Mouse (Mus musculus) CD4-positive, CD25-positive, alpha-beta regulatory T cell, adult 4 months (primary cell): Measurements from ENCODE around the gene Erlec1. TPM values are rescaled to one million over a fixed set of nuclear protein-coding genes. Genes with fewer than 3 reads are reported as not detected.
A peak's percentile ranks its signal among the peaks of the same experiment; 100 is the strongest.

Experiments
- ATAC-seq: one replicate; pipeline ENCODE4 v1.8.0; 2017
- polyA plus RNA-seq, 2 experiments: library from polyadenylated mRNA; unstranded; fragments of 100-300 nt; shearing (Covaris generic); gene quantifications; one replicate each; pipeline ENCODE4 v1.2.1; 2017

Gene Erlec1
- 10 to 100 TPM in 1 of 2 experiments, 1 to 10 TPM in 1; 7.3 to 12.5 TPM for polyA plus RNA-seq

DNA sequence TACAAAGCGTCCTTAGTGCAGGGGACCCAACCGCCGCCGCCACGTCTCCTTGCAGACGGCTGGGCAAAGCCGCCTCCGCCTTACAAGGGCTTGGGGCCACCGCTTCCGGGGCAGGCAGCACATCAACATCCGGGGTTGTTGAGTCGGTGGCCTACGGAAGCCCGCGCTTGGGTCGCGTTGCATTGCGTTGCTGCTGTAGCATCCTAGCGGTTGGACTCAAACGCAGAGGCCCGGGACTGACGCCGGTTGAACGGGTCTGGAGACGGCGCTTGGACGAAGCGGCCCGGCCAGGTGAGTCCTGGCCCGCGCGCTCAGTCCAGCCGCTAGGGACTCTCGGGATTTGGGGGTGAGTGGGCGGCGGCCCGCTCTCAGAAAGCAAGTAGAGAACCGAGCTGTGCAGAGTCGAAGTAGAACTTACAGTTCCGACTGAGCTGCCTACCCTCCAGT, at the start of gene Erlec1:
Erlec1 (minus strand) TSS at position 57 of the 447 bp plus-strand sequence.
- ATAC-seq = peak; percentile 98

- no peak for ATAC-seq
These were observed 47.2 kb upstream of the Erlec1 start for GRCm38 (mm10) chr11:31001169-31001908.

- no peak for ATAC-seq
These were observed 45.9 kb upstream of the Erlec1 start for GRCm38 (mm10) chr11:31000028-31000427.

- ATAC-seq = no peak
These were observed 44.6 kb upstream of the Erlec1 start for GRCm38 (mm10) chr11:30998704-30999103.

DNA sequence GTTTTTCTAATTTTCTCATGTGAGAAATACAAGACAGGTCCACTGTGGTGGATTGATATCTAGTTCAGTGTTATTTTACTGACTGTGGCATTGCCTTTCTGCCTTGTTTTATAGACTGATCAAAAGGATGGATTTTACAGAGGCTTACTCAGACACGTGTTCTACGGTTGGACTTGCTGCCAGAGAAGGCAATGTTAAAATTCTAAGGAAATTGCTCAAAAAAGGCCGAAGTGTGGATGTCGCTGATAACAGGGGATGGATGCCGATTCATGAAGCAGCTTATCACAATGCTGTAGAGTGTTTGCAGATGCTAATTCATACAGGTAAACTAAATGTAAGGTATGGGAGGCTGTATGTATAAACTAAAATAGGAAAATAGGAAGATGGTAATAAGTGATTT, 44.1 kb upstream of the Erlec1 start:
- ATAC-seq = no peak

GRCm38 (mm10) chr11:30996670-30997069, 42.5 kb upstream of the Erlec1 start:
- ATAC-seq = no peak

DNA sequence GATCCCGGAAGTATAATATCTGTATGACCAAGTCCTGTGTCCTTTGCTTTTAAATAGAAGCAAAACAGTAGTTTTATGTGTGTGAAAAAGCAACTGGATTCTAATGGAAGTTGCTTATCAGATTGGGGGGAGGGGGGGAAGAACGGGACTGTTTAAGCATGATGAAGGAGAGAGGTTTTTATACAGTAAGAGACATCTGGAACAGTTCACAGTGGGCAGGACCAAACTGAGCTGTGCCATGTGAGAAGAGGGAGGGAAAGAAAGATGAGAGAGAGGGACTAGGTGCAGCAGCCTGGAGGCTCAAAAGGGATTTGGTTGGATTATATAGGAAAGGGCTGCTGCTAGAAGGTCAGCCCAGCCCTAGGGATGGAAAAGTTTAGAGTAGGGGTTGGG, 32.5 kb upstream of the Erlec1 start:
- ATAC-seq = peak; percentile 5

- peak; percentile 95 for ATAC-seq
These were observed 31.9 kb upstream of the Erlec1 start, which contains the start of gene Chac2 for GRCm38 (mm10) chr11:30985877-30986624. Gene Chac2 (minus strand): TSS chr11:30986350.

DNA sequence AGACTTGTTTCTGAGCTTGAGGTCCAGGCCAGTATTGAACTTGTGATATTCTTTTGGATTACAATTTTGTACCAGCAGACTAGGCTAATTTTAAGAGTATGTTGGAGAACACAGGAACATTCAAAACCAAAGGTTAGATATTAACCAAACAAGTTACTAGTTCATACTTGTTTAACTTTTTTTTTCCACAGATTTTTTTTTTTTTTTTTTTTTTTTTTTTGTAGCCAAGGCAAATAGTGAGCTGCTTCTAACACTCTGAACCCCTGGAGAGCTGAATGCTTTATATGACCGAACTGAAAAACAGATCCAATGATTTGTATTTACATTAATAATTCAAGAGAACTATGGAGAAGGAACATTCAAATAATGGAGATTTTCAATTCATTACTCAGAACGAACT, 31.1 kb upstream of the Erlec1 start:
- ATAC-seq = no peak

GRCm38 (mm10) chr11:30953469-30954154, 523 bp downstream of the Erlec1 start:
- ATAC-seq = peak; percentile 35

- no peak for ATAC-seq
These were observed 1.3 kb downstream of the Erlec1 start for GRCm38 (mm10) chr11:30952829-30953228.

DNA sequence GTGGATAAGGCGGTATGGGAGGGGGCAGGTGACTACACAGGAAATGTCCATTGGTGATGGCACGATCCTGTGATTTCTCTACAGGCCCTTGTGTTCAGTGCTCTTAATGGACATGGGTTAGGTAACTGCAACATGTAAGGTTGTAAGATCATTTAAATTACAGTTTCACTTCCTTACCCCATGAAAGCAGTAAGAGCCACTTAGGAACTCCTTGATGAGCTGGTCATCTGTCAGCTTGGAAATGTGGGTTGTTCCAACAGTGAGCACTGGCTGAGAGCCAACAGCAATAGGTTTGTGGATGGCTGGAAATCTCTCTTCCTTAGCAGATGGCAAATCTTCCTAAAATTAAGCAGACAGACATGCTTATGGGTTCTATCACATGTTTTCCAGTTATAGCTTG, 10.6 kb downstream of the Erlec1 start:
- no peak for ATAC-seq

- ATAC-seq = no peak
These were observed 25.6 kb downstream of the Erlec1 start for GRCm38 (mm10) chr11:30928498-30928897.

DNA sequence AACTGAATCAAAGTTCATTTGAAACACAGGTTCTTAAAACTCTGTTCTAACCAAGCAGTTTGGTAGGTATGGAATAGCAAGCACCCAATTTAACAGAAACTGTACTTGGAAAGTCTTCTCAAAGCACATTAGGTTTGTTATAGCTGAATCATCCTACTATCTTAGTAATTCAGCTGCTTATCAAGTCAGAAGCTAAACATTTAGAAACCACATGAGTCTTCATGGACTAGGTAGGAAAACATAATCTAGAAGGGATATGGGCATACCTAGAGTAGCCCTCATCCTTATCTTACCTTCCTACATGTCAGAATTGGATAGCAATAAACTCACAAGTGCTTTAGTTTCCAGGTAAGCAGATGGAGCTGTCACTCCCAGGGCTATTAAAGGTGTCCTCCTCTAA, 26.1 kb downstream of the Erlec1 start:
- ATAC-seq = no peak

DNA sequence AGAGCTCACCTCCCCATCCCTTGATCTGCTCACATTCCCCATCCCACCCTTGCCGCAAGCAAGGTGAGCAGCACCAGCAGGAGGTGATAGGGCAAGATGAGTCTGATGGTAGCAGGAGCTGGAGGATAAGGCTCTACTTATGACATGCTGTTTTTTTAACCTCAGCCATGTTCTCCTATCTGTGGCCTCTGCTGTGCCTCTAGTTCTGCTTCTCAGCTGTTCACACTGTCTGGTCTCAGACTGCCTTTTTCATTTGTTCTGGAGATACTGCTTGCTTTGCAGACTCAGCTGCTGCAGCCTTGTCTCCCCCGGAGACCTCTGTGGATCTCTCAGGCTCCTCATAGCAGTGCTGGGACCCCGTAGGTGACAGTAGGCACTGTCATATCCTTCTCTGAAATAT, 30.9 kb downstream of the Erlec1 start:
- no peak for ATAC-seq

DNA sequence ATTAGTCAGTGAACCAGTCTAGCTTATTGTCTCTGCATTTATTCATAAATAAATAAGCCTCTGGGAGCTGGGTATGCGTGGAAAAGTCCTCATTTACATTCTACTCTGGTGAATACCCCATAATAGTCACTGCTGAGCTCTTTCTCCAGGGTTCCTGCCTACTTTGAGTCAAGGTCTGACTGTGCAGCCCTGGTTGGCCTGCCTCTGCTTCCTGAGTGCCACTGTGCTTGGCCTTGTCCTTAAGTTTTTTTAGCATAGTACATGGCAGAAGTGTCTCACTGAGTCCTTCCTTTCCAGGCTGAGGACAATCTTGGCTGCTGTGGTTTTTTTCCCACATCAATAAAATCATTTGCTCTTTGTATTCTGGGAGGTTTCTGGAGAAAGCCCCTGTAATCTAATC, 33.5 kb downstream of the Erlec1 start:
- no peak for ATAC-seq

DNA sequence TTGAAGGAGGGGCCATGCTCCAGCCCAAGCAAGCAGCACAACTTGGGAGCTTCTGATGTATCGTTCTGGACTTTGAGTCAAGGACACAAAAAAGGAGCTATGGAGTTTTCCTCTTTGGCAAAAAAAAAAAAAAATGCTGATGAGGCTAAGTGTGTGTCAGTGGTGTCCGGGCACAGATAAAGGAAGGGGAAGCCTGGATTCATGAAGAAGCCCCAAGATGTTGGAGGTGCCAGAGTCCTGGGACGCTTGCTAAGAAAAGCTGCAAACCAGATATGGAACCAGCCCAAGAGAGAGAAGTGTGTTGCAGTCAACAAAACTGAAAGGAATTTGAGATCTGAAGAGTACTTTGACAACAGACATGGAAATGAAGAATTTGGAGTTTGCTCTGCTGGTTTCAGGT, 41.8 kb downstream of the Erlec1 start:
- no peak for ATAC-seq

DNA sequence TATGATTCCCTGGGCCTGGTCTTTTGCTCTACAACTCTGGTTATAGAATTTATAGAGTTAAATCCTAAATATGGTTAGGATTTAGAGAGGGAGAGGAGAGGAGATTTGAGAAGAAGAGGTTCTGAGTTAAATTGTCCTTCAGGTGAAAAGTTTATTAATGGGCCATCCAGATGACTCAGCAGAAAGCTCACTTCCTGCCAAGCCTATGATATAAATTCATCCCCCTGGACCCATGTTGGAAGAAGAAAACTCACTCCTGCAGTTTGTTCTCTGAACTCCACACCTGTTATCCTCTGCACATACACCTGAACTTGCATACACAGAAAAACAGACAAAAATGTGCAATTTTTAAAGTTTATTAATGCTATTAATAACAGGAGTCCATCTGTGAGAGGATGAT, 54.8 kb downstream of the Erlec1 start:
- no peak for ATAC-seq

GRCm38 (mm10) chr11:30896201-30896600, 57.9 kb downstream of the Erlec1 start:
- ATAC-seq = no peak

DNA sequence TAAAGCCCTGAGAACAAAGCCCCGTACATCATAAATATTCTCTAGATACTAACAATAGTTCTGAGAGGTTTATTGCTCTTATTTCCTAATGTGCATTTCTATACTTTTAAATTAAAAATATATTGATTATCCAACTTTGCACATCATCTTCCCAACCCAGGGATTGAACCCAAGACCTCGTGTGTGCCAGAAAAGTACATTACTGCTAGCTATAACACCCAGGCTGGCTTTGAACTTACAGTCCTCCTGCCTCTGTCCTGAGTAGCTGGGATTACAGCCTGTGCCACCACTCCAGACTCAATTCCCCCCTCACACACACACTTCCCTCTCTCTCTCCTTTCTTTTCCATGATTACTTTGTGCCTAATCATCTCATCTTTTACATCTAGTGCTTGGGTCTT, 66.0 kb downstream of the Erlec1 start:
- peak; percentile 57 for ATAC-seq

DNA sequence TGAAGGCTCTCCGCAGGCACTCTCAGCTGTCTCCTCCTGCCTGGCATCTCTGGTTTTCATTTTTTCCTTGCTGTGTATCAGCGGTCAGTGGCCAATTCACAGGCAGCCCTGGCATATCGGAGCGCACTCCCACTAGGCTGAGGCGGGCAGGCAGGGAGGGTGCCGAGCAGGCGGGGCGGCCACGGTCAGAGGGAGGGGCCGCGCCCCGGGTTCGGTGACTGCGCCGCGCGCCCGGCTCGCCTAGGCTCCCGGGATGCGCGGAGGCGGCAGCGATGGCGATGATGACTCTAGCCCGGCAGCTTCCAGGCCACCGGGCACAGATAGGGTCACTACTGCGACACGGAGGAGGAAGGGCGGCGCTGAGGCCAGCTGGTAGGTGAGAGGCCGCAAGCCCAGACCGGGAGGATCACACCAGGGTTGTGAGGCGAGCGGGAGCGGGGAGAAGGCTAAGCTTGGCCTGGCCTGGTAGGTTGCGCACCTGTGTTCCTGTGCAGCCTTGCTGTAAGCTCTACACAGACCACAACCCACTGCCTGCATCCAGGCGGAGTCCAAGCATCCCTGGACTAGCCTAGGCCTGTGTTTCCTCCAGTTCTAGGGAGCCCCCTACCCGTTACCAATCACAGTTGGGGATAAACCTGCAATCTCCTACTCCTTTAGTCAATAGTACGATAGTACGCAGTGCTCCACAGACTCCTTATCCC, 68.8 kb downstream of the Erlec1 start, which contains the start of the genes Gpr75 and Asb3:
Gpr75 (plus strand) TSS at position 188 of the 701 bp plus-strand sequence.
Asb3 (plus strand) TSS at position 246 of the 701 bp plus-strand sequence.
- ATAC-seq = no peak
